Mouse (Mus musculus): Measurements from ENCODE around the gene Rilp. TPM values are rescaled to one million over a fixed set of nuclear protein-coding genes. Genes with fewer than 3 reads are reported as not detected.

Gene Rilp
- 0.84 and 0.85 TPM in 2 replicates for total RNA-seq (2023)

DNA sequence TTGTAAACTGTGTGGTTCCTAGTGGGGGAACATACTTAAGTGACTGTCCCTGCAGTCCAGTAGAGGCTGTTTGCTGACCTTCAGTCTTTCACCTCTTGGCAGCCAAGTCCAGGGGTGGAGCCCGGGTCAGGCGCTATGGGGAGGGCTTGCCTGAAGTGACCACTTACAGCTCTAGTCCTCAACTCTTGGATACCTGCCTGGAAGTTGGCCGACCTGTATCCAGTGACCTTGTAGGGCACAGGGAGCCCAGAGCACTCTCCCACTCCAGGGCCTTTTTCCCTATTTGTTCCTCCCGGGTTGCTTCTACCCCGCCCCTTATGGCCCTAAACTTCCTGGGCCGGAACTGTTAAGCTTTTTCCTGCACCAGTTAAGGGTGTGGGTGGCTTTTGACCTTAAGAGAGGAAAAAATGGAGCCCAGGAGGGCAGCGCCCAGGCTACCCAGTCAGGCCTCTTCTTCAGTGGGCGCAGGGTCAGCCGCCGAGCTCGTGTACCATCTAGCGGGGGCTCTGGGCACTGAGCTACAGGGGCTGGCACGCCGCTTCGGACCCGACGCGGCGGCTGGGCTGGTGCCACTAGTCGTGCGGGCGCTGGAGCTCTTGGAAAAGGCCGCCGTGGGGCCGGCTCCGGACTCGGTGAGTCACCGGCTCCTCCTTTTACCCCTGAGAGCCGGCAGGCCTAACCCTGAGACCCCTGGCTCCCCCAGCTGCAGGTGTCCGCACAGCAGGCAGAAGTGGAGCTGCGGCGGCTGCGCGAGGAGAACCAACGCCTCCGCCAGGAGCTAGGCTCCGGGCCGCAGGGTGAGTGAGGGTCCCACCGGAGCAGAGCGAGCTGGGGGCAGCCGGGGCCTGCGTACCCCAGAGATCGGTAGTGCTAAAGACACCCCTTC is at the start of gene Rilp:
Rilp (plus strand) TSS at position 354 of the 886 bp plus-strand sequence.

DNA sequence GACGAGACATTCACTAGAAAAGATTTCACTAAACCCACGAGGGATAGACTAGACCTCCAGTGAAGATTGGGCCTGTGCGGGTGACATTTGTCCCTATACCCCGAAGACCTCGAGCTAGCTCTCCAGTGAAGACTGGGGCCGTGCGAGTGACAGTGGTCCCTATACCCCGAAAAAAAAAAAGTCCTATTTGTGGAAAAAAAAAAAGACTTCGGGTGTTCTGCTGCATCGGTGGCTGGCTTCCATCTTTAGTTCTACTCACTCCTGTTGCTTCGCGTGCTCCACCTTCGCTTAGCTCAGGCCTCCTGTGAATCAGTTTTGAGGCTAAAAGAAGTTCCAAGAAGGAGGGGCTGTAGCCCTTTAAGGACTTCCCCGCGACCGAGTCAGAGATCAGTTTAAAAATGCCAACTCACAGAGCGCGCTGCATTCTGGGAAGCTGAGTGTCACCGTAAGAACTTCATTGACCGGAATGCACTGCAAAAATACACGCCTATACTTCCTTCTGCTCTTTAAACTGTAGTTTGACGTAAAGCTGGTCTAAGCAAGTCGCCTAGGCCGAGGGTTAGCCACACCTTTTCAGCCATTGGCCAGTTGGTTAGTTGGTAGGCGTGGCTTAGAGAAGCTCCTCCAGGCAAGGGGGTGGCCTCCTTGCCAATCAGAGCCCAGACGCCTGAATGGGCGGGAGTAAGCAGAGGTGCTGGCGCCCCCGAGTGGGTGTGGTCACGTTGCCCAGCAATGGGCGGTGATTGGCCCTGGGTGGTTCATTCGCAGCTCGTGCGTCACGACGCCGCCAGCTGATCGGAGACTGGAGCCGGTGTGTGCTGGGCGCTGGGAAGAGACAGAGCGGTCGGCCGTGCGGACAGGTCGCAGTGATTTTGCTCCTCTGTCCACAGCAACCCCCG is 48.8 kb upstream of the Rilp start, which contains the start of gene Tlcd2:
Tlcd2 (plus strand) TSS at position 872 of the 899 bp plus-strand sequence.

DNA sequence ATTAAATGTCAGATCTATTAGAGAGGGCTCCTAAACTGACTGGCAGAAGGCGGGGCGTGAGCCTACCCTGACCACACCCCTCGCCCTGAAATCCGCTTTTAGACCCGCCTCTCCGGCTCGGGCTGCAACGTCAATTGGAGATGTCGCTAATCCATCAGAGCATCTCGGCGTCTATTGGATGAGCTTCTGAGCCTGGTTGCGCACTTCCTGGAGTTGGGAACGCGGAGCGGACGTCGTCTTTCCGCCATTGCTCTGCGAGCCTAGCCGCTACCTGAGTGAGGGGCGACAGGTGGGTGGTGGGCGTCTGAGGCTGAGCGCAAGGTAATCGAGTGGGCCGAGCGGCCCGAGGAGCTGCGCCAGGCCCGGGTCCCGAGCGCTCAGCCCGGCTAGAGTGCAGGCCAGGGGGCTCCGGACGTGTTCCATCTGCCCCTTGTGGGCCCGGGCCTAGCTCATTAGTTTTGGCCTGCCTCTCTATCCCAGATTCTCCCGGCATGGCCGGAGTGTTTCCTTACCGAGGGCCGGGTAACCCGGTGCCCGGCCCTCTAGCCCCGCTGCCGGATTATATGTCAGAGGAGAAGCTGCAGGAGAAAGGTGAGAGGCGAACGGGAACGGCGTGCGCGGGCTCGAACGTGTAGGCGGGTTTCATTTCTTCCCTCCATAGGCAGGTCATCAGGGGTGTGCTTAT is 23.2 kb upstream of the Rilp start, which contains the start of gene Prpf8:
Prpf8 (plus strand) TSS at position 216 of the 685 bp plus-strand sequence.

DNA sequence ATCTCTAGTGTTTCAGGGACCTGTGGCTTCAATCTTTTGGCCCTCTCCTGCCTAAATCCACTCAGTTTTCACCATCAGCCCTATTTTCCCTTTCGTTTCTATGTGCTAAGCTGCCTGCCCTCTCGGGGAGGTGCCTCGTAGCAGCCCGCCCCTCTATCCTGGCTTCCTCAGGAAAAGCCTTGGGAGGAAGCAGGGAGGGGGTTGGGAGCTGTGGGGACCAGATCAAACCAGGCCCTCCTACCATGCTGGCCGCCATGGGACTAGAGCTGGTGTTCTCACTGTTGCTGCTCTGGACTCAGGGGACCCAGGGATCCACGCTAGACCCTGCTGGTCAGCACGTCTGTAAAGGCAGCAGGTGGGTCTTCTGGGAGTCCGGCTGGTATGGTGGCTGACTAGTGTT is 3.4 kb downstream of the Rilp start, which contains the start of gene Scarf1:
Scarf1 (plus strand) TSS at position 205 of the 400 bp plus-strand sequence.

DNA sequence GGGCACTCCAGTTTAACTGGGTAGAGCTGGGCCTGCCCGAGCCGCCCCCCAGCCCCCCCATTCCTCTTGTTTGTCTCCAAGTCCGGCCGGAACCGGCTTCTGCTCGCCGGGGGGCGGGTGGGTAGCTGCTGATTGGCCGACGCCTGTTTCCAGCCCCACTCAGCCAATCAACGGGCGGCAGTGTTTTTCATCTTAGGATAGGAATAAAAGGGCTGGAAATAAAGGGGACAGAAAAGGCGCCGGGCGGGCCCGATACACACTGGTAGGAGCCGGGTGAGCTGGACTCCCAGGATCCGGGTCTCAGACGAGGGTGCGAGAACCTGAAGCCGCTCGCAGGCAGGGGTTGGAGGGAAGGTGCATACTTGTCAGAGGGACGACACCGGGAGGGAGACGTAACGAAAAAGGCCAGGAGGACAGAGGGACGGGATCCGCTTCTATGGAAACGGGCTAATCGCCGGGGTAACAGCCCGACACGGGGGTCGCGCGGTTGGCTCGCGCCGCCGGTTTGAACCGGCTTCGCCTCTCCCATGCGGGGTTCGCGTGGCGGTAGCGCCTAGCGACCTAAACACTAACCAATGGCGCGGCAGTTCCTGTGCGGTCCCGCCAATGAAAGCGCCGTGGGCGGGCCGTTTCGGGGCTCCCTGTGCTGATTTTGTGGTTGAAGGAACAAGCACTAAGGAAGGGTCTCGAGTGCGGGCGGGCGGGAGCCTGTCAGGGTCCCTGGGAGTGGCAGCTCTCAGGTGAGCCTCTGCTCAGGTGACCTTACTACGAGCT is 21.8 kb downstream of the Rilp start, which contains the start of gene Slc43a2:
Slc43a2 (plus strand) TSS at position 226 of the 774 bp plus-strand sequence.

Other genes starting within 250 kb of the Rilp start
- 46.0 and 60.1 TPM in 2 replicates for gene Rpa1, start 161.8 kb upstream of the Rilp start, total RNA-seq (2023)
- 2.2 and 2.4 TPM in 2 replicates for gene Smyd4, start 161.7 kb upstream of the Rilp start, total RNA-seq (2023)
- gene Serpinf1, start 87.4 kb upstream of the Rilp start, total RNA-seq (2023) = 12.8 and 20.2 TPM in 2 replicates
- gene Serpinf2, start 70.5 kb upstream of the Rilp start, total RNA-seq (2023) = 0.28 TPM in 1 of 2 replicates, not detected in the other
- 27.5 and 41.1 TPM in 2 replicates for gene Wdr81, start 55.4 kb upstream of the Rilp start, total RNA-seq (2023)
- gene Tlcd2, start 48.4 kb upstream of the Rilp start, total RNA-seq (2023) = 5.6 and 7.5 TPM in 2 replicates
- gene Prpf8, start 23.3 kb upstream of the Rilp start, total RNA-seq (2023) = 101 and 113 TPM in 2 replicates
- gene Scarf1, start 3.4 kb downstream of the Rilp start, total RNA-seq (2023) = 0.79 and 1.1 TPM in 2 replicates
- 48.8 and 80.5 TPM in 2 replicates for gene Slc43a2, start 21.6 kb downstream of the Rilp start, total RNA-seq (2023)
- 231 and 247 TPM in 2 replicates for gene Pitpna, start 78.0 kb downstream of the Rilp start, total RNA-seq (2023)
- 101 and 111 TPM in 2 replicates for gene Inpp5k, start 120.9 kb downstream of the Rilp start, total RNA-seq (2023)
- 50.0 and 62.0 TPM in 2 replicates for gene Myo1c, start 140.4 kb downstream of the Rilp start, total RNA-seq (2023)
- gene Crk, start 169.2 kb downstream of the Rilp start, total RNA-seq (2023) = 49.7 and 73.0 TPM in 2 replicates
- gene Ywhae, start 222.8 kb downstream of the Rilp start, total RNA-seq (2023) = 182 and 196 TPM in 2 replicates

All from neutrophil, adult 65 days (primary cell).